Mouse (Mus musculus) right cerebral cortex, postnatal 14 days (tissue): ENCODE data around the gene Syt7.

Source experiments
- DNase-seq: peaks from one replicate; pipeline ENCODE4 v3.0.0; 2022

Gene Syt7

GRCm38 (mm10) chr19:10389391-10390098 lies 655 bp downstream of the Syt7 start:
- peak; percentile 38 for DNase-seq

- no peak for DNase-seq
Observed at GRCm38 (mm10) chr19:10390099-10390680, 1.3 kb downstream of the Syt7 start.

DNA sequence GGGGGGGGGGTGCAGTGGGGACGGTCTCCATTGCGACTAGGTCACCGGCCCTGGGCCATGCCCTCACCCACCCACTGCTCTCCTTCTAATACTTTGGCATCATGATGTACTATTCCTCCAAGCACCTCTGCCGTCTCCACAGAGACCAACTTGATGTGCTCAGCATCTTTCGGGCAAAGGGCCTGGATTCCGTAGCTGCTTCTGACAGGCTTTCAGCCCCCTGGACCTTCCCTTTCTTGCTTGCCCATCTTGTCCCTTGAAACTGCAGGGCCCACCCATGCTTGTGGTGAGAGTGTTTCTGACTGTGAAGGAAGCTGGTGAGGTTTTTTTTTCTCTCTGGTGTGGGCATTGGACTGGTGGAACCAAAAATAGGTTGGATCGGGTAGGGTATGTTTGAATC lies 2.1 kb downstream of the Syt7 start:
- DNase-seq, result no peak

DNA sequence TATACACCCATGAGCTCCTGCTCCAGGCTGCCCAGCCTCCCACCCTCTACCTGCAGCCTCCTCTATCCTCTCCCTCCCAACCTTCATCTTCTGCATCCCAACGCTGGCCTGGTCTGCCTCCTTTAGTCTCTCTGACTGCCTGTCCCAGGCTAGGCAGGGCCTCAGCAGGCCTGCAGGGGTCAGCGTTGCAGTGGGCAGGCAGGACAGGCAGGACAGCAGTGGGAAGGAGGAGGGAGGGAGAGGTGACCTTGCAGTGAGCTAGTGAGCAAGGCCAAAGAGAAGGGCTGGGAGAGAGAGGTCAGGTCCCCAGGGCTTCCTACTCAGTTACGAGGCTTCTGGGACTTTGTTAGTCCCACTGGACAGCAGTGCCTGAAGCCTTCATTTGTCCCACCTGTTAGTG lies 3.1 kb downstream of the Syt7 start:
- no peak for DNase-seq

DNA sequence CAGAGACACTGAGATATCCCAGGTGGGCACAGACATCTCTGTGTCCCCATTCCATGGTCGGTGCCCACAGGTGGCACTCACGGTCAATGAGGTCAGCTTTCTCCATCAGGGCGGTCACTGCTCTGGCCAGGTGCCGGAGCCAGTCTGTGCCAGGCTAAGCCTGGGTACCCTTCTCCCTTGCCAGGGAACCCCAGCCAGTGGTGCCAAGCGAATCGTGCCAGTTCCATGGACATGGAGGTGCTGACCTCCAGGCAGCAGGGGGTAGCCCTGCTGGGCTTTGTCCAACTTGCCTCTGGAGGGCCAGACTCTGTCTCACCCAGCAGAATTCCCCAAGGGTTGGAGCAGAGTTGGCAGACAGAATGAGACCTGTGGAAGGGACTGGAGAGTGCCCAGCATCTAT lies 4.6 kb downstream of the Syt7 start:
- no peak for DNase-seq

- DNase-seq, result peak; percentile 60
Observed at GRCm38 (mm10) chr19:10393874-10394500, 5.1 kb downstream of the Syt7 start.

GRCm38 (mm10) chr19:10395174-10395573 lies 6.3 kb downstream of the Syt7 start:
- no peak for DNase-seq

GRCm38 (mm10) chr19:10396962-10397361 lies 8.1 kb downstream of the Syt7 start:
- DNase-seq, result no peak

- peak; percentile 68 for DNase-seq
Observed at GRCm38 (mm10) chr19:10397479-10398153, 8.7 kb downstream of the Syt7 start.

DNA sequence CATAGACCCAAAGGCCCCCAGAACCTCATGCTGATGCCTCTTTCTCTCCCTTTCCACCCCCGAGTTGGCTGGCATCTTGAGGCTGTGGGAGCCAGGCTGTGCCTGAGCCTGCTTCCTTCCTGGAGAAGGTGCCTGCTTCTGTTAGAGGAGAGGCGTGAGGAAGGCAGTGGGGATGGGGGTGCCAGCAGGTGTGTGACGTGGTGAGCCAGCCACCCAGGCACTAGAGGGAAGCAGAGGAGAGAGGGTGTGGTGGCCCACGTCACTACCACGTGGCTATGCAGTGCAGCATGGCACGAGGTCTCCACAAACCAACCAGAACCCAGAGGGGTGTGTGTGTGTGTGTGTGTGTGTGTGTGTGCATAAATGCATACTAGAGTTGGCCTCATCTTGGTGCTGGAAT lies 9.4 kb downstream of the Syt7 start:
- peak; percentile 81 for DNase-seq

GRCm38 (mm10) chr19:10402771-10403494 lies 14.0 kb downstream of the Syt7 start:
- peak; percentile 65 for DNase-seq

- no peak for DNase-seq
Observed at GRCm38 (mm10) chr19:10403593-10404380, 14.9 kb downstream of the Syt7 start.

DNA sequence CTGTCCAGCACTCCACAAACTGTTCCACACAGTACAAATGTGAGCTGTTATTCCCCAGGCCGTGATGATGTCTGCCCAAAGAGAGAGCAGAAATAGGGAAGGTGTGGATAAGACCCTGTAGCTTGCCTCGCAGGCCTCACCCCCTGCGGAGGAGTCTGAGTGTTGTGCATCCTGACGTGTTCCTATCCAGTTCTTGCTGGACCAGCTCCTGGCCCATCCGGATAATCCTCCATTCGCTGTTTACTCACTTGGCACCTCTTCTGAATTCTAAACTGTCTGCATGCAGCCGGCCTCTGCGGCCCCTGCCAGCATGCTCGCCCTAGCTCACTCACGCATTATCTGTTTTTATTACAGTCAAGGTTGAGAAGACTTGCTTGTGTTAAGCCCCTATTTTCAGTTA lies 15.5 kb downstream of the Syt7 start:
- DNase-seq, result no peak

GRCm38 (mm10) chr19:10404911-10405310 lies 16.0 kb downstream of the Syt7 start:
- no peak for DNase-seq

- no peak for DNase-seq
Observed at GRCm38 (mm10) chr19:10413701-10414242, 24.9 kb downstream of the Syt7 start.

GRCm38 (mm10) chr19:10415508-10415907 lies 26.6 kb downstream of the Syt7 start:
- DNase-seq, result no peak

GRCm38 (mm10) chr19:10416889-10417288 lies 28.0 kb downstream of the Syt7 start:
- DNase-seq, result no peak

- DNase-seq, result peak; percentile 44
Observed at GRCm38 (mm10) chr19:10417436-10417835, 28.5 kb downstream of the Syt7 start.

- DNase-seq, result no peak
Observed at GRCm38 (mm10) chr19:10421986-10422976, 33.4 kb downstream of the Syt7 start.

GRCm38 (mm10) chr19:10424751-10425150 lies 35.9 kb downstream of the Syt7 start:
- DNase-seq, result no peak
